Mouse (Mus musculus) liver, embryonic 11.5 days (tissue): ENCODE results near the gene Lrguk. TPM values are rescaled to one million over a fixed set of nuclear protein-coding genes. Genes with fewer than 3 reads are reported as not detected.

ENCODE experiments used
- ATAC-seq: fragments of 200-750 bp; cut with Nextera tagmentation; replicated peaks from 2 replicates; pipeline ENCODE4 v1.8.0; 2017; ENCODE audit warnings: moderate number of reproducible peaks, mild to moderate bottlenecking, moderate TSS enrichment, moderate library complexity; ENCODE audit not compliant: low FRiP score
- DNase-seq: peaks from one replicate; pipeline ENCODE4 v3.0.0-alpha.2; 2017; ENCODE audit warnings: low spot score
- H3K27ac ChIP-seq: fragments of 300-500 bp; sonication (generic); 2 replicates; pipeline ENCODE4 v1.5.1; 2014; ENCODE audit warnings: mild to moderate bottlenecking, low read depth, low read length, control low read depth
- H3K27me3 ChIP-seq: fragments of 300-500 bp; sonication (generic); replicated peaks from 2 replicates; pipeline ENCODE4 v1.6.1; 2014; ENCODE audit warnings: low read length, mixed read lengths; ENCODE audit not compliant: control insufficient read depth, insufficient read depth
- H3K36me3 ChIP-seq: fragments of 300-500 bp; sonication (generic); 2 replicates; pipeline ENCODE4 v1.6.1; 2014; ENCODE audit warnings: mild to moderate bottlenecking, low read length, moderate library complexity, mixed read lengths; ENCODE audit not compliant: control insufficient read depth, insufficient read depth
- H3K4me1 ChIP-seq: fragments of 300-500 bp; sonication (generic); replicated peaks from 2 replicates; pipeline ENCODE4 v1.6.1; 2014; ENCODE audit warnings: low read length, mixed read lengths; ENCODE audit not compliant: control insufficient read depth, insufficient read depth
- H3K4me2 ChIP-seq: fragments of 300-500 bp; sonication (generic); 2 replicates; pipeline ENCODE4 v1.6.1; 2014; ENCODE audit warnings: mild to moderate bottlenecking, control low read depth, moderate library complexity
- H3K4me3 ChIP-seq: fragments of 300-500 bp; sonication (generic); 2 replicates; pipeline ENCODE4 v1.5.1; 2014; ENCODE audit warnings: low read depth, low read length, control low read depth
- H3K9ac ChIP-seq: fragments of 300-500 bp; sonication (generic); 2 replicates; pipeline ENCODE4 v1.6.1; 2014; ENCODE audit warnings: low read depth, low read length, control low read depth
- H3K9me3 ChIP-seq: fragments of 300-500 bp; sonication (generic); 2 replicates; pipeline ENCODE4 v1.6.1; 2016; ENCODE audit warnings: low read length, inconsistent platforms, mixed read lengths; ENCODE audit not compliant: control insufficient read depth
- WGBS: fragments of 180-500 bp; shearing (Covaris S2); extraction: QIAGEN DNeasy Blood & Tissue Kit; methylation state at CpG from one replicate; pipeline ENCODE4 v1.1.7; 2014; 5-methylcytosine and 5-hydroxymethylcytosine counted together
- polyA plus RNA-seq: library from polyadenylated mRNA; unstranded; fragments of >200 nt; fragmentation: Nextera tagmentation; extraction: Ambion mirVana; gene quantifications from 2 replicates; pipeline ENCODE4 v1.2.1, GENCODE M21; 2014

Lrguk gene
- polyA plus RNA-seq, 1 experiment from 2014 or later, result 0.67 TPM

DNA sequence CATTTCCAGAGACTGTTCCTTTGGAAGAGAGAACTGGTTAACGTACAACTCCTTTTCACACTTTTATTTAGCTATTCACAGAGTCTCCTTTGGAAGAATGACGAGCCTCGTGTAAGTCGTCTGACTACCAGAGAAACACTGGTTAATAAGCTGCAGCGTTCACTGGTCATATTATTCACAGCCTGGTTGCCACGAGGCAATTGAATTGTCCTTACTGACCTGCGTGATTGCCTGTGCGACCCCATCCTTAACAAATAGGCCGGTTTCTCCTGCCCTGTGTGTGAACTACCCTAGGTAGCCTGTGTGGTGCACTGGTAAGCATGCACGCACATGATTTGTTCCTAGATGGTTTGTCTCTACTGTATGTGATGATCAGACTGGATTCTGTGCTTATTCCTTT, 81.3 kb downstream of the Lrguk start:
- DNase-seq (no peak), ATAC-seq (no peak)
- no peaks in the 10 kb centered on the region for H3K36me3 ChIP-seq
- H3K4me3 ChIP-seq, result no peak overlapping the region
- H3K27ac ChIP-seq, result no peak overlapping the region
- H3K4me2 ChIP-seq, result no peak overlapping the region
- no peaks in the 10 kb centered on the region for H3K27me3 ChIP-seq
- H3K9me3 ChIP-seq, result no peaks in the 10 kb centered on the region
- no peaks in the 10 kb centered on the region for H3K4me1 ChIP-seq
- WGBS, result 84% methylated on average over 10 of the region's 10 CpGs
- no peak overlapping the region for H3K9ac ChIP-seq

DNA sequence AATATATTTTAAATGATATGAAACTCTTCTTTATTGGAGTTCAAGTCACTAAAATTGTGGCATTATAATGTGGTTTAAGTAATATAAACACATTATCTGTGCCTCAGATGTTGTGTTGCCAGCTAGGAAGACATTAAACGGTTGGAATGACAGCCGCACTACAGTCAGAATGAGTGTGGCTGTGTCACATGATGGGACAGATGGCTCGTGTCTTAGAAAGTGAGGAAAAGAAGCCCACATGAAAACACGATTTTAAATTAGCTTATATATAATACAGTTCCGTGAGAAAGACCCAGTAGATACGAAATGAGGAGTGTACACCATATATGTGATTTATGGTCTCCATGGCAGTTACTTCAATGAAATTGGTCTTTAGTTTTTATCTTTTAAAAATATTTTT, 82.2 kb downstream of the Lrguk start:
- no peaks in the 10 kb centered on the region for H3K4me1 ChIP-seq
- no peak overlapping the region for H3K27ac ChIP-seq
- WGBS, result 80% methylated on average over 6 of the region's 6 CpGs
- no peak for ATAC-seq
- H3K9me3 ChIP-seq, result no peaks in the 10 kb centered on the region
- no peak overlapping the region for H3K4me3 ChIP-seq
- H3K36me3 ChIP-seq, result no peaks in the 10 kb centered on the region
- H3K27me3 ChIP-seq, result no peaks in the 10 kb centered on the region
- no peak for DNase-seq
- no peak overlapping the region for H3K4me2 ChIP-seq
- H3K9ac ChIP-seq, result no peak overlapping the region

DNA sequence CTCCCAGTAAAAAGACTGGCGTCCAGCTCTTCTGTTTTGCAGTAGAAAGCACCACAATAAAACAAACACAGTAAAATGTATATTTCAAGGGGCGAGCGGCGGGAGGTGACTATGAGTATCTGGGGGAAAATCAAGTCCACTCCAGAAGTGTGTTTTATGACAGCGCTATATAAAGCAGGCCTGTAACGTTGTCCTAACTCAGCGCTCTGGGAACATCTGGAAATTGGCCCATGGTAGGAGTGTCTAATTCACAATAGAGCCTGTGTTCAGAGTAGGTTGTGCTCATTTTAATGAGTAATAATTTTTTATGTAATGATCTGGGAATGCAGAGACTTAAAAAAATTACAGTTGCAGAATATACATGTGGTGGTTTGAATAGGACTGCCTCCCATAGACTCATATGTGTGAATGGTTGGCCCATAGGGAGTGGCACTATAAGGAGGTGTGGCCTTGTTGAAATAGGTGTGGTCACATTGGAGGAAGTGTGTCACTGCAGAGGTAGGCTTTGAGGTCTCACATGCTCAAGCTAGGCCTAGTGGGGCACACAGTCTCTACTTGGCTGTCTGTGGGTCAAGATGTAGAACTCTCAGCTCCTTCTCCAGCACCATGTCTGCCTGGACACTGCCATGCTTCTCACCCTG, 87.7 kb downstream of the Lrguk start:
- no peaks in the 10 kb centered on the region for H3K9me3 ChIP-seq
- no peaks in the 10 kb centered on the region for H3K4me1 ChIP-seq
- no peaks in the 10 kb centered on the region for H3K36me3 ChIP-seq
- H3K4me2 ChIP-seq, result no peak overlapping the region
- 91% methylated on average over 7 of the region's 7 CpGs for WGBS
- no peak overlapping the region for H3K4me3 ChIP-seq
- ATAC-seq, result no peak
- H3K27ac ChIP-seq, result no peak overlapping the region
- H3K27me3 ChIP-seq, result no peaks in the 10 kb centered on the region
- H3K9ac ChIP-seq, result no peak overlapping the region
- DNase-seq, result no peak

DNA sequence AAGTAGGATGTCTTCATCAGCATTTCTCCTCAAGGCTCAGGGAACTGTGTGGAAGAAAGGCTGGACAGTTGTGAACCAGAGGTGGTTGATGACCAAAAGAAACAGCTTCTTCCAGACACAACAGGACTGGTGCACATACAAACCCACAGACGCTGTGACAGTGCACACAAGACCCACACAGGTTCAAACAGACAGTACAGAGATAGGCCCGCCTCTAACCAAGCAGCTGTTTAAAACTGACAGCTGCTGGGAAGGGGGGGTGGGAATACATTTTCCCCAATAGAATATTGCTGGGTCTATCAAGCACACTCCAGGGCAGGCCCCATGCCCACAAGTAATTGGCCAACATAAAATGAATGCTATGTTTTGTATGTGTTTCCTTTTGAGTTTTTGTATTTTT, 95.2 kb downstream of the Lrguk start:
- DNase-seq (no peak), ATAC-seq (no peak)
- WGBS, result 82% methylated on average over 2 of the region's 2 CpGs

DNA sequence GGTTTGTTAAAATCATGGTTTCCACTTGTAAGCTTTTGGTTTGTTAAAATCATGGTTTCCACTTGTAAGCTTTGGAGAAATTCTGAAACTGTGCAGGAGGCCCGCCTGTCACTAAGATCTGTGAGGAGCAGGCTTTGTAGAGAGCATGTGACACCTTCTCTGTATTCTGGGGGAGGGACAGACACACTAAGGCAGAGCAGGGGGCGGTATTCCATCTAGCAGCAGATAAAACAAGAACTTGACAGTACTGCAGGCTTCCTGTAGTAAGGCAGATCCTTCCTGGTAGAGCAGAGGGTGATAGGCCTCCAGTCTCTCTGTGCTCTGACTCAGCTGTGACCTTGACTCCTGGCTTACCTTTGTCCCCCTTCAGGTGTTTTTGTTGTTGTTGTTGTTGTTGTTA, 100.0 kb downstream of the Lrguk start:
- WGBS, result 34% methylated on average over 2 of the region's 2 CpGs
- no peaks in the 10 kb centered on the region for H3K27me3 ChIP-seq
- DNase-seq, result no peak
- H3K36me3 ChIP-seq, result no peaks in the 10 kb centered on the region
- H3K4me3 ChIP-seq, result no peak overlapping the region
- H3K27ac ChIP-seq, result no peak overlapping the region
- ATAC-seq, result no peak
- no peaks in the 10 kb centered on the region for H3K9me3 ChIP-seq
- H3K4me2 ChIP-seq, result no peak overlapping the region
- no peaks in the 10 kb centered on the region for H3K4me1 ChIP-seq
- no peak overlapping the region for H3K9ac ChIP-seq

More for the DNA sequence above, 95.2 kb downstream of the Lrguk start:
- H3K4me2 ChIP-seq, result no peak overlapping the region
- no peaks in the 10 kb centered on the region for H3K27me3 ChIP-seq
- no peak overlapping the region for H3K4me3 ChIP-seq
- H3K9ac ChIP-seq, result no peak overlapping the region
- no peak overlapping the region for H3K27ac ChIP-seq
- no peaks in the 10 kb centered on the region for H3K4me1 ChIP-seq
- no peaks in the 10 kb centered on the region for H3K36me3 ChIP-seq
- H3K9me3 ChIP-seq, result no peaks in the 10 kb centered on the region

DNA sequence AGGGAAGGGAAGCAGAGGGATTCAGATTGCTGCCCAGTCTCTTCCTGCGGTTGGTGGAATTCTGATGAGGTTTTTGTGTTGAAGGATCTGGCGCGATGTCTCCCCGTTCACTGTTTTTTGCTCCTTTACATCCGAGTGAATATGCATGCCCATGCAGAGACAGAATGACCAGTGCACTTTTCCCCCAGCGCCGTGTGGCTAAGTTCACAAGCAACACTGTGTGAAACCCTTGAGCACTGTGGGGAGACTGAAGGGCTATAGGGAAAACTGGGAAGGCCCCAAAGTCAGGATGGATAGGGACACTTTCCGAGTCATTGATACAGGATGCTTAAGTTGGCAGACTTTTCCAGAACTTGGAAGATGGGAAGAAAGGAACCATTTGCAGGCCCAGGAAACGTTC, 103.1 kb downstream of the Lrguk start:
- Histone ChIP-seq H3K27me3 (no peaks in the 10 kb centered on the region), H3K9ac (no peak overlapping the region), H3K4me3 (no peak overlapping the region), H3K27ac (no peak overlapping the region), H3K4me2 (no peak overlapping the region), H3K4me1 (no peaks in the 10 kb centered on the region), H3K9me3 (no peaks in the 10 kb centered on the region), H3K36me3 (no peaks in the 10 kb centered on the region)
- ATAC-seq (no peak), DNase-seq (no peak)
- 86% methylated on average over 9 of the region's 9 CpGs for WGBS

DNA sequence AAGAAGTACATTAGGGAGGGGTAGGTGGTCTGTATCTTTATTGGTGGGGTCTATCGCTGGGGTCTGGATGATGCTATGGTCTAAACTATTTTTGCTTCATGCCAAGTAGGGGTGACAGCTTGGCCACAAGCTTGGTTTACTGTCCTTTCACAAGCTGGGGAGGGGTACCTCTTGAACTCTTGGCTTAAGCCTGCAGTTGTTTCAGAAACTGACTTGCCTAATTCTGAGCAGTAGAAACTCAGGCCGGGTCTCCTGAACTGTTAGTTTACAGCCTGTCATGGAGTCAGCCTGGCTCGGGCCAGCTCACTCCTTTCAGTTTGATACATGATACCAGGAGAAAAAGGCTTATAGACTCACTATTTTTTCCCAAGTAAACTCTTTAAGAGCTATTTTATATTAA, 109.1 kb downstream of the Lrguk start:
- 74% methylated on average over 3 of the region's 3 CpGs for WGBS
- ATAC-seq (no peak), DNase-seq (no peak)
- no peaks in the 10 kb centered on the region for H3K4me1 ChIP-seq
- no peak overlapping the region for H3K9ac ChIP-seq
- no peaks in the 10 kb centered on the region for H3K36me3 ChIP-seq
- H3K4me2 ChIP-seq, result no peak overlapping the region
- H3K4me3 ChIP-seq, result no peak overlapping the region
- H3K27ac ChIP-seq, result no peak overlapping the region
- no peaks in the 10 kb centered on the region for H3K9me3 ChIP-seq
- H3K27me3 ChIP-seq, result no peaks in the 10 kb centered on the region

DNA sequence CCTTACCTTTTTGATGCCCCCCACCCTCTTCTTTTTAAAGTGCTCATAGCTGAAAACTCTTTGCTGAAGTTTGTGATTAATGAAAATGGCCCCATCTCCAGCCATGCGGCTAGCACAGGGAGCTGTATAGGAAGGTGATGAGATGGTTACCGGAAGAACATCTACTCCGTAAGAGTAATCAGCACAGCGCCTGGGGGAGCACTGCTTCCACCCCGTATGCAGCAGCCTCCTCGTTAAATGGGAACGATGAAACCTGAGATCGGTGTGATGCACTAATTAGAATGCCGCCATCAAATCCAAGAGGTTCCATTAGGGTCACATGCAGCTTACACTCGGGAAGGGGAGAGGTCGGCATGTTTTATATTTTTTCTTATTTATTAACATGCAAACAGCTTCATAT, 113.7 kb downstream of the Lrguk start:
- Histone ChIP-seq H3K27me3 (no peaks in the 10 kb centered on the region), H3K9ac (no peak overlapping the region), H3K9me3 (peaks cover 2% of the 10 kb centered on the region; the same call in 1 of the 2 replicates), H3K27ac (no peak overlapping the region), H3K4me1 (no peaks in the 10 kb centered on the region), H3K36me3 (no peaks in the 10 kb centered on the region), H3K4me3 (no peak overlapping the region), H3K4me2 (no peak overlapping the region)
- WGBS, result 74% methylated on average over 11 of the region's 11 CpGs
- DNase-seq (no peak), ATAC-seq (no peak)

DNA sequence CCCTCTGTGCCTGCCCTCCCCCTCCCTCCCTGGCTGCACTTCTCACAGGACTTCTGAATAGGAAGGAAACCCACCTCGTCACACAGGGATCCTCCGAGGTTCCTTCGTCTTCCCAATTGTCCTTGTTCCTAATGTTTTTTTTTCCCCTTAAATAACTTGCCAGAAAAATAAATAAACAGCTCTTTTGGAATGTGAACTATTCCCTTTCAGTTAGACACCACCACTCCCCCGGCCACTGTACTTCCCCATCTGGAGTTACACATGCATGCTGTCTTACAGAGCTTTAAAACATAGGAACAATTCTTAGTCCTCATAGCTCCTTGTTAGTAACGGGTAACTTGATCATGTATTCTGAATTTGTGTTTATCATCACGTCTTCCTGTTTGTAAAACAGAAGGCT, 116.8 kb downstream of the Lrguk start:
- Histone ChIP-seq H3K4me3 (no peak overlapping the region), H3K9me3 (peaks cover 2% of the 10 kb centered on the region; the same call in 1 of the 2 replicates), H3K9ac (no peak overlapping the region), H3K36me3 (no peaks in the 10 kb centered on the region), H3K27me3 (no peaks in the 10 kb centered on the region), H3K4me1 (no peaks in the 10 kb centered on the region), H3K4me2 (no peak overlapping the region), H3K27ac (no peak overlapping the region)
- DNase-seq (no peak), ATAC-seq (no peak)
- WGBS, result 67% methylated on average over 6 of the region's 6 CpGs
